Mouse (Mus musculus) embryonic facial prominence, embryonic 15.5 days (tissue): ENCODE measurements around the gene Zswim5. TPM values are rescaled to one million over a fixed set of nuclear protein-coding genes. Genes with fewer than 3 reads are reported as not detected.

Experiments used
- ATAC-seq: fragments of 200-750 bp; cut with Nextera tagmentation; 2 replicates; pipeline ENCODE4 v1.8.0; 2017; ENCODE audit warnings: low read depth, moderate TSS enrichment; ENCODE audit not compliant: insufficient number of reproducible peaks, low FRiP score, low TSS enrichment
- H3K27ac ChIP-seq: fragments of 300-500 bp; sonication (generic); replicated peaks from 2 replicates; pipeline ENCODE4 v1.5.1; 2015; ENCODE audit warnings: mild to moderate bottlenecking, inconsistent platforms
- H3K27me3 ChIP-seq: fragments of 300-500 bp; sonication (generic); 2 replicates; pipeline ENCODE4 v1.6.1; 2015; ENCODE audit warnings: inconsistent platforms
- H3K36me3 ChIP-seq: fragments of 300-500 bp; sonication (generic); 2 replicates; pipeline ENCODE4 v1.6.1; 2015; ENCODE audit warnings: mild to moderate bottlenecking, inconsistent platforms
- H3K4me1 ChIP-seq: fragments of 300-500 bp; sonication (generic); 2 replicates; pipeline ENCODE4 v1.6.1; 2015; ENCODE audit warnings: inconsistent platforms
- H3K4me2 ChIP-seq: fragments of 300-500 bp; sonication (generic); replicated peaks from 2 replicates; pipeline ENCODE4 v1.6.1; 2015; ENCODE audit warnings: mild to moderate bottlenecking, inconsistent platforms
- H3K4me3 ChIP-seq: fragments of 300-500 bp; sonication (generic); replicated peaks from 2 replicates; pipeline ENCODE4 v1.5.1; 2015; ENCODE audit warnings: mild to moderate bottlenecking, inconsistent platforms
- H3K9ac ChIP-seq: fragments of 300-500 bp; sonication (generic); 2 replicates; pipeline ENCODE4 v1.6.1; 2015; ENCODE audit warnings: inconsistent platforms
- H3K9me3 ChIP-seq: fragments of 300-500 bp; sonication (generic); replicated peaks from 2 replicates; pipeline ENCODE4 v1.6.1; 2016; ENCODE audit warnings: inconsistent platforms
- WGBS: fragments of 180-500 bp; shearing (Covaris S2); methylation state at CpG from one replicate; pipeline ENCODE4 v1.1.7; 2015; 5-methylcytosine and 5-hydroxymethylcytosine counted together
- polyA plus RNA-seq: library from polyadenylated mRNA; unstranded; fragments of >200 nt; fragmentation: Nextera tagmentation; extraction: Ambion mirVana; gene quantifications from 2 replicates; pipeline ENCODE4 v1.2.1, GENCODE M21; 2015

The Zswim5 gene
- polyA plus RNA-seq, 1 experiment from 2014 or later = 0.45 TPM

DNA sequence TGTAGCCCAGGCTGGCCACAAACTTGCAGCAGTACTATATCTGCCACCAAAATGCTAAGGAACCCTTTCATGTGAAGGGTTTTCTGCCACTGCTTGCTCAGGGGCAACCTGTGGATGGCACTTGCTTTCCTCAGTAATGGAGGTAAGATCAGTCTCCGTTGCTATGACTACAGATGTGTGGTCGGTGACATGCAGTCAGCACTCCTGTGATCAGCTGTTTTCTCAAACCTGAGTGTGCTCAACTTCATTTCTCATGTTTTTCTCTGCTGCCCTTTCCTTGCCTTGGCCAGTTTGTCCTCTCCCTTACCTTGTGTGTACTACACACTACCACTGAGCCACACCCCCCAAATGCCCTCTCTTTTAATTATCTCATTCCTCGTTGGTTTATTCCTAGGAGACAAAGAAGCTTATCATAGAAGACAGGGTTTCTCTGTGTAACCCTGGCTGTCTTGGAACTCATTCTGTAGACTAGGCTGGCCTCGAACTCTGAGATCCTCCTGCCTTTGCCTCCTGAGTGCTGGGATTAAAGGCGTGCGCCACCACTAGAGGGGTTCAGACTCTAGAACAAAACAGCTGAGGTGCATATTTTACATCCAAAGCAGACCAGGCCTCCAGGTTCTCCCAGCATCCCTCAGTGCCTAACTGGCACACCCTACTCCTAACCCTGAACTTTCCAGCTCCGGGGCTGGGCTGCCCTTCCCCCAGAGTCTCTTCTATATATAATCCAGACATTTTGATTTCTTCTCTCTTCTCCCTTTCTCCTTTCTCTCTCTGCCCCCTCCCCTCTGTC lies 128.6 kb downstream of the Zswim5 start:
- Histone ChIP-seq H3K4me1 (no peaks in the 10 kb centered on the region), H3K36me3 (peaks cover 24% of the 10 kb centered on the region)
- no peak for ATAC-seq

DNA sequence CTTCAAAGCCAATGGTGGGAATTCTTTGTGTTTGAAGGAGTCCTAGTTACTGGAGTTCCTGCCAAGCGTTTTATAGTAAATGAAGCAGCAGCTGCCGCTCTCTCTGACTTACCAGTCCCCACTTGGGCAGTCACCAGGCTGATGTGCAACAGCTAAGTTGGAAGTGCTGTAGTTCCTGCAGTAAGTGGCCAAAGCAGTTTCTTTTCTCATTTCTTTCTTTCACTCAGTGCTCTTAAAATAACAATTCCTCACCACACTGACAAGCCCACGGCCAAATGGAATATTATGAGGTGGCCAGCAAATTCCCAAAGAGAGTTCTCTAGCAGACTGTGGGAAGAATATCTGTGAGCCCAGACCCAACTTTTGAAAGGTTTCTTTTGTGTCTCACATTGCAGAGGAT lies 129.9 kb downstream of the Zswim5 start:
- Histone ChIP-seq H3K9me3 (no peaks in the 10 kb centered on the region), H3K27me3 (no peaks in the 10 kb centered on the region), H3K9ac (no peak overlapping the region), H3K36me3 (peaks cover 13% of the 10 kb centered on the region), H3K4me1 (no peaks in the 10 kb centered on the region), H3K4me3 (no peak overlapping the region), H3K4me2 (no peak overlapping the region), H3K27ac (no peak overlapping the region)
- no peak for ATAC-seq
- WGBS = 58% methylated on average over 3 of the region's 3 CpGs

More for the DNA sequence above, 128.6 kb downstream of the Zswim5 start:
- Histone ChIP-seq H3K9ac (no peak overlapping the region), H3K27ac (no peak overlapping the region), H3K4me3 (no peak overlapping the region), H3K27me3 (no peaks in the 10 kb centered on the region), H3K9me3 (no peaks in the 10 kb centered on the region), H3K4me2 (no peak overlapping the region)
- WGBS = 70% methylated on average over 7 of the region's 7 CpGs

DNA sequence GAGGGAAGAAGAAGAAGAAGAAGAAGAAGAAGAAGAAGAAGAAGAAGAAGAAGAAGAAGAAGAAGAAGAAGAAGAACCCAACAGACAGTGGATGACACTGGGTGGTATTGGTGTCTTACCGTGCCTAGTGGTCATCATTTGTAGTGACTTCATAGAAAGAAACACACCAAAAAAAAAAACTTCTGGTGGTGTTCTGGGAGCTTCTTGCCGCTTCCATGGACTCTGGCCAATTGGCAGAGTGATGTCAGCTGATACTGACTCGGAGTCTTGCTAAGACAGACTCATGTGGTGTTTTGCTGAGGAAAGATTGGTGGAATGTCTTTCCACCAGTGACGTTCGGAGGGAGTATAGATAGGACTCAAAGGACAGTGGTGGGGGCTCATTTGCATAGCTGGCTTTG lies 133.1 kb downstream of the Zswim5 start:
- Histone ChIP-seq H3K36me3 (no peaks in the 10 kb centered on the region), H3K4me3 (no peak overlapping the region), H3K27me3 (no peaks in the 10 kb centered on the region), H3K27ac (no peak overlapping the region), H3K9me3 (no peaks in the 10 kb centered on the region), H3K9ac (no peak overlapping the region), H3K4me2 (no peak overlapping the region), H3K4me1 (no peaks in the 10 kb centered on the region)
- 83% methylated on average over 5 of the region's 5 CpGs for WGBS
- no peak for ATAC-seq

DNA sequence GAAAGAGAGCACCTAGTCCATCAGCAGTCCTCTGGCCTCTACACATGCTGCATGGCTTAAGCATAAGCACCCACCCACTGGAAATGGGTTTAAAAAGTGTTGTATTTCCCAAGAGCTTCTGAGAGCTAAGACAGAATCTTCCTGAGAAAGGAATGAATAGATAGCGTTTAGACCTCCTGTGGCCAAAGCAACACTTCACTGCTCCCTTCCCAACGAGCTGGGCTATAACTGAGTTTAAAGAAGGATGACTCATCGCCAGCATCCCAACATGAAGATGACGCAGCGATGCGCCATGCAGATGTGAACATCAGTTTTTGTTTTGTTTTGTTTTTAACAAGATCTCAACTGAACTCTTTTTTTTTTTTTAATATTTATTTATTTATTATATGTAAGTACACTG lies 136.4 kb downstream of the Zswim5 start:
- no peak overlapping the region for H3K4me3 ChIP-seq
- no peaks in the 10 kb centered on the region for H3K36me3 ChIP-seq
- 80% methylated on average over 6 of the region's 6 CpGs for WGBS
- H3K4me2 ChIP-seq = no peak overlapping the region
- no peaks in the 10 kb centered on the region for H3K27me3 ChIP-seq
- H3K9me3 ChIP-seq = no peaks in the 10 kb centered on the region
- no peak for ATAC-seq
- H3K9ac ChIP-seq = no peak overlapping the region
- H3K4me1 ChIP-seq = no peaks in the 10 kb centered on the region
- H3K27ac ChIP-seq = no peak overlapping the region

GRCm38 (mm10) chr4:117014901-117015415 lies 137.8 kb downstream of the Zswim5 start:
- no peak for ATAC-seq
- Histone ChIP-seq H3K27me3 (no peaks in the 10 kb centered on the region), H3K9ac (no peak overlapping the region), H3K27ac (no peak overlapping the region), H3K4me1 (peaks cover under 1% of the 10 kb centered on the region; the same call in 1 of the 2 replicates), H3K4me3 (no peak overlapping the region), H3K36me3 (no peaks in the 10 kb centered on the region), H3K9me3 (no peaks in the 10 kb centered on the region), H3K4me2 (no peak overlapping the region)
- WGBS = 62% methylated on average over 4 of the region's 4 CpGs

- Histone ChIP-seq H3K27me3 (no peaks in the 10 kb centered on the region), H3K27ac (no peak overlapping the region), H3K36me3 (peaks cover 7% of the 10 kb centered on the region), H3K4me3 (no peak overlapping the region), H3K4me1 (peaks cover 8% of the 10 kb centered on the region), H3K9me3 (no peaks in the 10 kb centered on the region), H3K9ac (no peak overlapping the region), H3K4me2 (no peak overlapping the region)
- no peak for ATAC-seq
- WGBS = 83% methylated on average over 2 of the region's 2 CpGs
These were observed 140.6 kb downstream of the Zswim5 start for GRCm38 (mm10) chr4:117017738-117018137.

DNA sequence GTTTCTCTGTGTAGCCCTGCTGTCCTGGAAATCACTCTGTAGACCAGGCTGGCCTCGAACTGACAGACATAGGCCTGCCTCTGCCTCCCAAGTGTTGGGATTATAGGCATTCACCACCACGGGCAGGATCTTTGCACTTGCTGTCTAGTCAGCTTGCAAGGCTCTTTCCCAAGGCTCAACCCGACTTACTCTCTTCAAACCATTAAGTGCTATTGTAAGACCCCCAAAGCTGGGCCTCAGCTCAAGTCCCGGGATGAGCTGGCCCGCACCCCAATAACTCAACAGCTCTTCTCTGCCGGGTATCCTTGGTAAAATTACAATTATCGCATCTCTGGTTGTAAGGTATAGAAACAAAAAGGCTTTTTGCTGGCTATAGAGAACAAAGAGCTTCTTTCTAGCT lies 141.2 kb downstream of the Zswim5 start:
- Histone ChIP-seq H3K4me3 (no peak overlapping the region), H3K27ac (no peak overlapping the region), H3K4me2 (no peak overlapping the region), H3K9ac (no peak overlapping the region), H3K27me3 (no peaks in the 10 kb centered on the region), H3K36me3 (peaks cover 12% of the 10 kb centered on the region), H3K4me1 (peaks cover 8% of the 10 kb centered on the region), H3K9me3 (no peaks in the 10 kb centered on the region)
- no peak for ATAC-seq
- 83% methylated on average over 7 of the region's 7 CpGs for WGBS

DNA sequence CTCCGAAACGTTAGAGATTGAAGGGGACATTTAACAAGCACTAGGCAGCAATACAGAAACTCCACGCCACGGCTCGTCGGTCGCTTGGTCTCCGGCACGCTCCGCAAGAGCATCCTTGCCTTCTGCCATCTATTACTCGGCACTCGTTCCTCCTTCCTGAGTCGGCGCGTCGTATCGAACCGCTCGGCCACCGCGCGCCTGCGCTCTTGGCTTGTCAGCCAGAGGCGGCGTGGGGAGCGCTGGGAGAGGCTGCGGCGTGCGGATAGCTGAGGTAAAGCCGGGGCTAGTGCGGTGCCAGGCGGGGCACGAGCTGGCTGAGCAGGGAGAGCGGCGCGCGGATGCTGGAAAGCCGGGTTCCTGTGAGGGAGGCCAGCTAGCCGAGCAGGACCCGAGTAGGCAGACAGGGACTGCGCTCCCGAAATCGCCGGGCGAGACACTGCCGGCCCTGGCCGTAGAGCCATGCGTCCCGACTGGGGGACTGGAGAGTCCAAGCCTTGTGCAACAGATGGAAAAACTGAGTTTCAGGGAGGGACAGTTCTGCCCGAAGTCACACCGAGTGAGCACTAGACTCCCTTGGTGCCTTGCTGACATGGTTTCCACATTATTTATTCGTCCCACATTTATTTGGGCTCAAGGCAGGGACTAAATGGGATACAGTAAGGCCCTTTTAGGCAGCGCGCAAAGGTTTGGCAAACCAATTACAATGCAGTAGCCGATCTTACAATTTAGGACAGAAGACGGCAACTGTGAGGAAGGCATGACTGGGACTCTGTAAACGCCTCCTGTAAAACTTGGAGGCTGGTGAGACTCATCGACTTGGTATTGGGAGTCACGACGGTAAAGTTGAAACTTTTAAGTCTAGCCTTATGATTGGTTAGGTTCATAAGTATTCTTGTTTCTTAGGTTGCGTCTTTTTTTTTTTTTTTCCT lies 142.3 kb downstream of the Zswim5 start, which contains the start of gene Eif2b3:
TSS of gene Eif2b3 (plus strand) at position 197 of the 929 bp plus-strand sequence.
- Histone ChIP-seq H3K4me3 (peak within 1 kb of the TSS; percentile 94), H3K4me2 (peak within 1 kb of the TSS; percentile 69), H3K9me3 (no peaks in the 10 kb centered on the region), H3K4me1 (peaks cover 8% of the 10 kb centered on the region), H3K27ac (peak within 1 kb of the TSS; percentile 65; the same call in 1 of the 2 replicates), H3K27me3 (no peaks in the 10 kb centered on the region), H3K36me3 (peaks cover 18% of the 10 kb centered on the region), H3K9ac (peak within 1 kb of the TSS; percentile 87)
- ATAC-seq = peak; percentile 90
- under 1% methylated on average over 61 of the region's 61 CpGs for WGBS

DNA sequence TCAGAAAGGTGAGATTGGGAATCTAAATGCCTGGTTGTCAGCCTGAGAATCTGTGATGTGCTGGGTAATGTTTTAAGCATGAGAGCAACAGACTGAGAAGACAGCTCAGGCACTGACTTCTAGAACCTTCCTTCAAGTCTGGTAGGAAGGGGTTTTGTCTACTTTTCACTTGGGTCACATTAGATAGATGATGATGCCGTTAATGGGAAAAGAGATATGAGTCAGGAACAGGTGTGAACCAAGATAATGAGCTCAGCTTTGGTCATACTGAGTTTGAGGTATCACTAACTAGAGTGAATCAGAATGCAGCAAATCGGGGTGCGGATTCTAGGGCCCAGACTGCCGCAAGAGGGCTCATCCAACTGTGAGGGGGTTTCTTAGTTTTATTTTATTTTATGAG lies 146.3 kb downstream of the Zswim5 start:
- H3K4me3 ChIP-seq = no peak overlapping the region
- H3K9ac ChIP-seq = no peak overlapping the region
- no peak overlapping the region for H3K4me2 ChIP-seq
- peaks cover 22% of the 10 kb centered on the region for H3K36me3 ChIP-seq
- WGBS = 95% methylated on average over 4 of the region's 4 CpGs
- no peaks in the 10 kb centered on the region for H3K9me3 ChIP-seq
- no peak for ATAC-seq
- no peak overlapping the region for H3K27ac ChIP-seq
- H3K27me3 ChIP-seq = no peaks in the 10 kb centered on the region
- peaks cover 8% of the 10 kb centered on the region for H3K4me1 ChIP-seq

GRCm38 (mm10) chr4:117031105-117031504 lies 153.9 kb downstream of the Zswim5 start:
- WGBS = 98% methylated on average over 1 of the region's 1 CpGs

More at GRCm38 (mm10) chr4:117031105-117031504, 153.9 kb downstream of the Zswim5 start:
- no peak for ATAC-seq
- no peaks in the 10 kb centered on the region for H3K4me1 ChIP-seq
- H3K27me3 ChIP-seq = no peaks in the 10 kb centered on the region
- H3K9ac ChIP-seq = no peak overlapping the region
- no peak overlapping the region for H3K27ac ChIP-seq
- peaks cover 24% of the 10 kb centered on the region for H3K36me3 ChIP-seq
- H3K4me3 ChIP-seq = no peak overlapping the region
- no peaks in the 10 kb centered on the region for H3K9me3 ChIP-seq
- H3K4me2 ChIP-seq = no peak overlapping the region
